Mouse (Mus musculus) left cerebral cortex, postnatal 14 days (tissue): ENCODE measurements at regions not wholly inside any gene's neighbourhood (a gene's known extent, or its start where the extent isn't known, plus 50 kb on each side); places are given as distances from the start of the nearest gene placed in this dataset.

ENCODE experiments used
- DNase-seq, 2 experiments: peaks; one replicate each; pipeline ENCODE4 v3.0.0; 2021 to 2022; ENCODE audit warnings: low spot score in 2 of 2, mixed read lengths in 1 of 2
- intact Hi-C: fragments of 180-260 bp; cut with DNase I; formaldehyde crosslinking; loops from one replicate; pipeline ENCODE4 v1.15.1; 2025

- DNase-seq, result no peak
- intact Hi-C loops, result no loop called here
These were observed 247.1 kb upstream of the Jmjd1c start for GRCm38 (mm10) chr10:66848778-66849177.

GRCm38 (mm10) chr10:66849681-66850080 is 246.2 kb upstream of the Jmjd1c start:
- no peak for DNase-seq
- intact Hi-C loops, result loop anchor here (5.0 kb wide), 1 partner anchor 58 kb away; no protein-coding TSS in a partner anchor

GRCm38 (mm10) chr10:66850972-66851478 is 244.9 kb upstream of the Jmjd1c start:
- intact Hi-C loops, result loop anchor here (5.0 kb wide), 1 partner anchor 56 kb away; no protein-coding TSS in a partner anchor

GRCm38 (mm10) chr10:66851841-66852240 is 244.1 kb upstream of the Jmjd1c start:
- no peak for DNase-seq
- intact Hi-C loops, result loop anchor here (5.0 kb wide), 1 partner anchor 55 kb away; no protein-coding TSS in a partner anchor

More at GRCm38 (mm10) chr10:66850972-66851478, 244.9 kb upstream of the Jmjd1c start:
- no peak for DNase-seq

GRCm38 (mm10) chr10:66852708-66853107 is 243.2 kb upstream of the Jmjd1c start:
- peak in 1 of 2 experiments; percentile 26 for DNase-seq
- intact Hi-C loops, result loop anchor here (5.0 kb wide), 1 partner anchor 55 kb away; no protein-coding TSS in a partner anchor

GRCm38 (mm10) chr10:66853258-66853657 is 242.7 kb upstream of the Jmjd1c start:
- peak; percentile 78 to 89 for DNase-seq
- intact Hi-C loops, result loop anchor here (5.0 kb wide), 1 partner anchor 54 kb away; no protein-coding TSS in a partner anchor

- intact Hi-C loops, result loop anchor here (5.0 kb wide), 1 partner anchor 52 kb away; no protein-coding TSS in a partner anchor
- DNase-seq, result no peak
These were observed 241.0 kb upstream of the Jmjd1c start for GRCm38 (mm10) chr10:66854895-66855294.

GRCm38 (mm10) chr10:66857330-66857729 is 238.6 kb upstream of the Jmjd1c start:
- intact Hi-C loops, result no loop called here
- no peak for DNase-seq

GRCm38 (mm10) chr10:66861421-66861820 is 234.5 kb upstream of the Jmjd1c start:
- no peak for DNase-seq
- intact Hi-C loops, result no loop called here

GRCm38 (mm10) chr10:66864161-66864862 is 231.6 kb upstream of the Jmjd1c start:
- intact Hi-C loops, result no loop called here
- DNase-seq, result peak in 1 of 2 experiments; percentile 59

- intact Hi-C loops, result no loop called here
- DNase-seq, result no peak
These were observed 230.8 kb upstream of the Jmjd1c start for GRCm38 (mm10) chr10:66865010-66865582.

- no peak for DNase-seq
- intact Hi-C loops, result no loop called here
These were observed 224.7 kb upstream of the Jmjd1c start for GRCm38 (mm10) chr10:66871133-66871664.

- intact Hi-C loops, result no loop called here
- DNase-seq, result no peak
These were observed 224.3 kb upstream of the Jmjd1c start for GRCm38 (mm10) chr10:66871673-66872072.

GRCm38 (mm10) chr10:66873468-66873867 is 222.5 kb upstream of the Jmjd1c start:
- intact Hi-C loops, result no loop called here
- DNase-seq, result no peak

- intact Hi-C loops, result no loop called here
- DNase-seq, result peak in 1 of 2 experiments; percentile 18
These were observed 216.9 kb upstream of the Jmjd1c start for GRCm38 (mm10) chr10:66879071-66879470.

- peak in 1 of 2 experiments; percentile 60 for DNase-seq
- intact Hi-C loops, result no loop called here
These were observed 213.1 kb upstream of the Jmjd1c start for GRCm38 (mm10) chr10:66882825-66883224.

GRCm38 (mm10) chr10:66885575-66885974 is 210.3 kb upstream of the Jmjd1c start:
- intact Hi-C loops, result no loop called here
- no peak for DNase-seq

GRCm38 (mm10) chr10:66889786-66890555 is 206.0 kb upstream of the Jmjd1c start:
- intact Hi-C loops, result no loop called here
- peak; percentile 51 to 80 for DNase-seq

- intact Hi-C loops, result no loop called here
These were observed 204.1 kb upstream of the Jmjd1c start for GRCm38 (mm10) chr10:66891811-66892210.

More at GRCm38 (mm10) chr10:66891811-66892210, 204.1 kb upstream of the Jmjd1c start:
- no peak for DNase-seq
